Mouse (Mus musculus) spleen, postnatal 36 days (tissue): ENCODE results near the gene Nell1.

Experiments used
- DNase-seq, 2 experiments: peaks; one replicate each; pipeline ENCODE4 v3.0.0; 2022; ENCODE audit warnings: low spot score in 2 of 2, mixed read lengths in 1 of 2

The Nell1 gene

DNA sequence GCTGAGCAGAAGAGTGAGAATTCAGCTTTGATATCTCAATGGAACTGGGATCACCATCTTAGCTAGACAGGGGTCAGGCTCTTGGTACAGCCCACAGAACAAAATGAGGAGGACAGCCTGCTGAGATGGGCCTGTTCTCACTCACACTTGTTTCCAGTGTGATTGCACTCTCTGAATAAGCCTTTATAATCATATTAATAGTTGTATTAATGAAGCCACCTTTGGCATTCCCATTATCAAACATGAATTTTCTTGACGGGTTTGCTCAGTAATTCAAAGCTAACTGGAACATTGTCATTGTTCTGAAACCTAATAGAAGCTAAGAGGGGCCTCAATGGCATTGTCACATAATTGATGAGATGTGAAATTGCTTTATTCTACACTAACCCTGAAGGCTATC is 875.6 kb downstream of the Nell1 start:
- DNase-seq, result no peak

DNA sequence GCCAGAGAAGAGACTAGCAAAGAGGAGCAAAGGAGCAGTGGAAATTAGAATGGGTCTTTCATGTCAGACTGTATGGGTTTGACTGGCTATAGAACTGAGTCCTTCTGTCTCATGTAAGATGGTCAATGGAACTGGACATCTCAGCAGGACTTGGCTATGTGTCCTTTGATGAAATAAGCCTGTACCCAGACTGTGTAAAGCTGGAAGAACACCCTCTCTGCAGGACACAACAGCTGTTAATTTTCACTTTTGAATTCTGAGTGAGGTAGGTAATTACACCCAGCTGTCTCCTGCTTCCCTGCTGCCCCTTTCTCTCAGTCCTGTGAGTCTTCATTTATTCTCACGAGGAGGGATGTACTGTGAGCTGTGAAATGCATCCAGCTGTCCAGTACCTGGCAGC is 895.5 kb downstream of the Nell1 start:
- DNase-seq, result no peak

DNA sequence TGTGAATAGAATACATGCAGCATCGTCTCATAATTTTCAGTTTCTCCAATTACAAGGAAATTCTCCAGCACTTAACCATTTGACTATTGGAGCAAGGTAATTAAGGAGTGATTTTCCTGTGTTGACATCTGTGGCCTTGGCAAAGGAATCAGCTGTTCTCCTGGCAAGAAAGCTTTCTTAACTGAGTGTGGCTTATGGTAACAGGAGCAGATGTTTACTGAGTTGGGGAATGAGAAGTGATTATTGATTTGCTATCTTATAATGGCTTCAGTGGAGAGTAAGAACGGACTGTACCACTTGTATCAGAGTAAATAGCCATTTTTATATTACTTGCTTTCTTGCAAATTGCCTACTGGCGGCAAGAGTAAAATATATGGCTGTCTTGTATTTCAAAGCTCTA is 913.0 kb downstream of the Nell1 start:
- DNase-seq, result no peak

DNA sequence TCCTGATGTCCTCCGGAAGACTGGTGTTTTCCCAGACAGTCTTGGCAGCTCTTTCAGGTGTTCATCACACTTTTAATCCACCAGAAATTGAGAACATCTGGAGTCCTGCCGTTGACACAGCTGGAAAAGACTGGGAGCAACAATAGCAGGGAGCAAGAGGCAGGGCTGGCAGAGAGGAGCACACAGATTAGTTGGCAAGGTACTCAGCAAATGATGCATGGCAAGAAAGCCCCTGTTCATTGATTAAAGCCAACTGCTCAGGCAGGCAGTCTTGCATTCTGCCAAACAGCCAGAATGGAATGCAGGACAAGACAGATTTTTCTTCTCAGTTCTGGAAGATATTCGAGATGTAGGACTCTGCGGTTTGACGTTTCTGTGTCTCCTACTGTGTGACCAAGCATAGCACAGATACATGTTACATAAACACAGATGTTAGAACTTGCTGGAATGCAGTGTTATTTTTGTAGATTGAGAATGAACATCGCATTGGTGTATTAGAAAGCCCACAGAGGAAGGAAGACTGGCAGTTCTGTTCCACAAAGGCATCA is 925.0 kb downstream of the Nell1 start:
- DNase-seq, result no peak
